Mouse (Mus musculus) lung, postnatal 25 days (tissue): Measurements from ENCODE around the gene Trappc11.

Experiments
- DNase-seq: peaks from one replicate; pipeline ENCODE4 v3.0.0; 2022; ENCODE audit warnings: low spot score

Trappc11 gene

GRCm38 (mm10) chr8:47533344-47534125, at the start of gene Trappc11, which contains the start of gene Rwdd4a:
Trappc11 (minus strand) TSS chr8:47533470.
Rwdd4a (plus strand) TSS chr8:47533664.
- peak; percentile 99 for DNase-seq

GRCm38 (mm10) chr8:47581454-47581853, 48.2 kb upstream of the Trappc11 start:
- DNase-seq: no peak

- no peak for DNase-seq
These were observed 40.2 kb upstream of the Trappc11 start for GRCm38 (mm10) chr8:47573482-47573881.

GRCm38 (mm10) chr8:47570161-47570560, 36.9 kb upstream of the Trappc11 start:
- DNase-seq: no peak

GRCm38 (mm10) chr8:47568098-47568497, 34.8 kb upstream of the Trappc11 start:
- DNase-seq: no peak

- DNase-seq: no peak
These were observed 33.3 kb upstream of the Trappc11 start for GRCm38 (mm10) chr8:47566551-47566950.

- no peak for DNase-seq
These were observed 27.5 kb upstream of the Trappc11 start for GRCm38 (mm10) chr8:47560801-47561200.

- no peak for DNase-seq
These were observed 25.0 kb upstream of the Trappc11 start for GRCm38 (mm10) chr8:47558274-47558673.

- peak; percentile 49 for DNase-seq
These were observed 23.2 kb upstream of the Trappc11 start for GRCm38 (mm10) chr8:47556446-47556845.

GRCm38 (mm10) chr8:47553613-47554012, 20.3 kb upstream of the Trappc11 start:
- DNase-seq: no peak

GRCm38 (mm10) chr8:47547102-47547501, 13.8 kb upstream of the Trappc11 start:
- DNase-seq: no peak

GRCm38 (mm10) chr8:47544094-47544493, 10.8 kb upstream of the Trappc11 start:
- no peak for DNase-seq

- DNase-seq: no peak
These were observed 9.5 kb upstream of the Trappc11 start for GRCm38 (mm10) chr8:47542746-47543145.

GRCm38 (mm10) chr8:47538323-47538722, 5.1 kb upstream of the Trappc11 start:
- no peak for DNase-seq

- DNase-seq: no peak
These were observed 5.2 kb downstream of the Trappc11 start for GRCm38 (mm10) chr8:47528094-47528493.

- no peak for DNase-seq
These were observed 19.7 kb downstream of the Trappc11 start for GRCm38 (mm10) chr8:47513601-47514000.

GRCm38 (mm10) chr8:47510930-47511329, 22.3 kb downstream of the Trappc11 start:
- no peak for DNase-seq

GRCm38 (mm10) chr8:47505431-47505830, 27.8 kb downstream of the Trappc11 start:
- no peak for DNase-seq

GRCm38 (mm10) chr8:47502546-47502945, 30.7 kb downstream of the Trappc11 start:
- no peak for DNase-seq

GRCm38 (mm10) chr8:47501994-47502393, 31.3 kb downstream of the Trappc11 start:
- no peak for DNase-seq

GRCm38 (mm10) chr8:47495428-47495827, 37.8 kb downstream of the Trappc11 start:
- DNase-seq: no peak

- DNase-seq: no peak
These were observed 38.6 kb downstream of the Trappc11 start for GRCm38 (mm10) chr8:47494602-47495153.

GRCm38 (mm10) chr8:47493106-47493505, 40.2 kb downstream of the Trappc11 start:
- peak; percentile 5 for DNase-seq

- DNase-seq: no peak
These were observed 46.0 kb downstream of the Trappc11 start for GRCm38 (mm10) chr8:47487231-47487630.
